Mouse (Mus musculus): ENCODE data around the gene Prkce. TPM values are rescaled to one million over a fixed set of nuclear protein-coding genes. Genes with fewer than 3 reads are reported as not detected.

The Prkce gene
- polyA plus RNA-seq, 1 experiment from 2014 or later = 9.4 TPM

GRCm38 (mm10) chr17:86234587-86235150, 67.1 kb downstream of the Prkce start:
- no peak overlapping the region for H3K4me3 ChIP-seq
- 89% methylated on average over 9 of the region's 9 CpGs for WGBS

GRCm38 (mm10) chr17:86236026-86236712, 68.6 kb downstream of the Prkce start:
- WGBS = 78% methylated on average over 10 of the region's 10 CpGs
- Histone ChIP-seq H3K9me3 (no peaks in the 10 kb centered on the region), H3K4me3 (no peak overlapping the region), H3K27ac (no peak overlapping the region), H3K36me3 (peaks cover 5% of the 10 kb centered on the region; the same call in 1 of the 2 replicates), H3K4me1 (peaks cover 28% of the 10 kb centered on the region), H3K27me3 (ENCODE audit: insufficient read depth, poor library complexity, severe bottlenecking) (no peaks in the 10 kb centered on the region)
- no peak for DNase-seq (ENCODE audit: low spot score)

More at GRCm38 (mm10) chr17:86234587-86235150, 67.1 kb downstream of the Prkce start:
- Histone ChIP-seq H3K36me3 (peaks cover 5% of the 10 kb centered on the region; the same call in 1 of the 2 replicates), H3K27me3 (ENCODE audit: insufficient read depth, poor library complexity, severe bottlenecking) (no peaks in the 10 kb centered on the region), H3K27ac (no peak overlapping the region), H3K4me1 (peaks cover 32% of the 10 kb centered on the region), H3K9me3 (no peaks in the 10 kb centered on the region)
- DNase-seq (ENCODE audit: low spot score) = no peak

GRCm38 (mm10) chr17:86236861-86237763, 69.5 kb downstream of the Prkce start:
- no peak for DNase-seq (ENCODE audit: low spot score)
- Histone ChIP-seq H3K4me1 (peaks cover 24% of the 10 kb centered on the region), H3K36me3 (peaks cover 5% of the 10 kb centered on the region; the same call in 1 of the 2 replicates), H3K27ac (no peak overlapping the region), H3K4me3 (no peak overlapping the region), H3K9me3 (no peaks in the 10 kb centered on the region), H3K27me3 (ENCODE audit: insufficient read depth, poor library complexity, severe bottlenecking) (no peaks in the 10 kb centered on the region)
- WGBS = 80% methylated on average over 16 of the region's 16 CpGs

GRCm38 (mm10) chr17:86242291-86242690, 74.7 kb downstream of the Prkce start:
- Histone ChIP-seq H3K4me3 (no peak overlapping the region), H3K36me3 (0 out of 2 replicates have a peak, but pooled peaks cover 7% of the 10 kb centered on the region), H3K9me3 (no peaks in the 10 kb centered on the region), H3K27ac (no peak overlapping the region), H3K27me3 (ENCODE audit: insufficient read depth, poor library complexity, severe bottlenecking) (no peaks in the 10 kb centered on the region), H3K4me1 (peaks cover 20% of the 10 kb centered on the region)
- no peak for DNase-seq (ENCODE audit: low spot score)
- 71% methylated on average over 9 of the region's 9 CpGs for WGBS

- 0 out of 2 replicates have a peak, but pooled peaks cover 7% of the 10 kb centered on the region for H3K36me3 ChIP-seq
- H3K4me1 ChIP-seq = peaks cover 25% of the 10 kb centered on the region
- no peak overlapping the region for H3K4me3 ChIP-seq
- DNase-seq (ENCODE audit: low spot score) = no peak
- H3K9me3 ChIP-seq = no peaks in the 10 kb centered on the region
- H3K27ac ChIP-seq = no peak overlapping the region
- WGBS = 87% methylated on average over 16 of the region's 16 CpGs
- no peaks in the 10 kb centered on the region for H3K27me3 ChIP-seq (ENCODE audit: insufficient read depth, poor library complexity, severe bottlenecking)
These were observed 75.5 kb downstream of the Prkce start for GRCm38 (mm10) chr17:86243109-86243527.

GRCm38 (mm10) chr17:86244397-86244796, 76.8 kb downstream of the Prkce start:
- no peak for DNase-seq (ENCODE audit: low spot score)
- 89% methylated on average over 5 of the region's 5 CpGs for WGBS
- Histone ChIP-seq H3K27me3 (ENCODE audit: insufficient read depth, poor library complexity, severe bottlenecking) (no peaks in the 10 kb centered on the region), H3K4me3 (no peak overlapping the region), H3K36me3 (0 out of 2 replicates have a peak, but pooled peaks cover 7% of the 10 kb centered on the region), H3K4me1 (peaks cover 32% of the 10 kb centered on the region), H3K9me3 (no peaks in the 10 kb centered on the region), H3K27ac (no peak overlapping the region)

GRCm38 (mm10) chr17:86248832-86249231, 81.2 kb downstream of the Prkce start:
- H3K36me3 ChIP-seq = 0 out of 2 replicates have a peak, but pooled peaks cover 4% of the 10 kb centered on the region
- no peak for DNase-seq (ENCODE audit: low spot score)
- WGBS = 76% methylated on average over 8 of the region's 8 CpGs
- peaks cover 46% of the 10 kb centered on the region for H3K4me1 ChIP-seq
- no peaks in the 10 kb centered on the region for H3K27me3 ChIP-seq (ENCODE audit: insufficient read depth, poor library complexity, severe bottlenecking)
- H3K9me3 ChIP-seq = no peaks in the 10 kb centered on the region
- no peak overlapping the region for H3K27ac ChIP-seq
- no peak overlapping the region for H3K4me3 ChIP-seq

GRCm38 (mm10) chr17:86249499-86250405, 82.2 kb downstream of the Prkce start:
- Histone ChIP-seq H3K4me3 (no peak overlapping the region), H3K27ac (no peak overlapping the region), H3K9me3 (no peaks in the 10 kb centered on the region), H3K27me3 (ENCODE audit: insufficient read depth, poor library complexity, severe bottlenecking) (no peaks in the 10 kb centered on the region), H3K36me3 (0 out of 2 replicates have a peak, but pooled peaks cover 4% of the 10 kb centered on the region), H3K4me1 (peaks cover 51% of the 10 kb centered on the region)
- 82% methylated on average over 21 of the region's 21 CpGs for WGBS
- no peak for DNase-seq (ENCODE audit: low spot score)

- Histone ChIP-seq H3K4me1 (peaks cover 51% of the 10 kb centered on the region), H3K27ac (no peak overlapping the region), H3K27me3 (ENCODE audit: insufficient read depth, poor library complexity, severe bottlenecking) (no peaks in the 10 kb centered on the region), H3K36me3 (no peaks in the 10 kb centered on the region), H3K9me3 (no peaks in the 10 kb centered on the region), H3K4me3 (no peak overlapping the region)
- DNase-seq (ENCODE audit: low spot score) = no peak
- WGBS = 76% methylated on average over 7 of the region's 7 CpGs
These were observed 82.9 kb downstream of the Prkce start for GRCm38 (mm10) chr17:86250406-86250905.

GRCm38 (mm10) chr17:86253884-86254283, 86.3 kb downstream of the Prkce start:
- Histone ChIP-seq H3K27me3 (ENCODE audit: insufficient read depth, poor library complexity, severe bottlenecking) (no peaks in the 10 kb centered on the region), H3K4me3 (no peak overlapping the region), H3K9me3 (no peaks in the 10 kb centered on the region), H3K4me1 (peaks cover 64% of the 10 kb centered on the region), H3K36me3 (no peaks in the 10 kb centered on the region), H3K27ac (no peak overlapping the region)
- DNase-seq (ENCODE audit: low spot score) = no peak
- 78% methylated on average over 9 of the region's 9 CpGs for WGBS

GRCm38 (mm10) chr17:86254285-86254684, 86.7 kb downstream of the Prkce start:
- Histone ChIP-seq H3K4me3 (no peak overlapping the region), H3K9me3 (no peaks in the 10 kb centered on the region), H3K36me3 (no peaks in the 10 kb centered on the region), H3K4me1 (peaks cover 64% of the 10 kb centered on the region), H3K27me3 (ENCODE audit: insufficient read depth, poor library complexity, severe bottlenecking) (no peaks in the 10 kb centered on the region), H3K27ac (no peak overlapping the region)
- no peak for DNase-seq (ENCODE audit: low spot score)
- 94% methylated on average over 8 of the region's 8 CpGs for WGBS

GRCm38 (mm10) chr17:86254978-86255377, 87.4 kb downstream of the Prkce start:
- no peak overlapping the region for H3K27ac ChIP-seq

More at GRCm38 (mm10) chr17:86254978-86255377, 87.4 kb downstream of the Prkce start:
- H3K36me3 ChIP-seq = no peaks in the 10 kb centered on the region
- peaks cover 59% of the 10 kb centered on the region for H3K4me1 ChIP-seq
- no peaks in the 10 kb centered on the region for H3K9me3 ChIP-seq
- H3K27me3 ChIP-seq (ENCODE audit: insufficient read depth, poor library complexity, severe bottlenecking) = no peaks in the 10 kb centered on the region
- H3K4me3 ChIP-seq = no peak overlapping the region
- WGBS = 93% methylated on average over 6 of the region's 6 CpGs
- DNase-seq (ENCODE audit: low spot score) = no peak
